Mouse (Mus musculus): ENCODE data around the gene Fuk. TPM values are rescaled to one million over a fixed set of nuclear protein-coding genes. Genes with fewer than 3 reads are reported as not detected.
"Not testable (repeated sequence)": the region's sequence is repeated elsewhere in the genome, so short reads cannot be mapped to it uniquely, and the experiment has no call there.

The Fuk gene
- polyA plus RNA-seq, 1 experiment from 2014 or later = 10.2 TPM

- Histone ChIP-seq H3K4me3 (replicated peaks) (no peak overlapping the region), H3K36me3 (peaks cover 7% of the 10 kb centered on the region), H3K9me3 (no peaks in the 10 kb centered on the region), H3K27ac (no peak overlapping the region), H3K9ac (no peak overlapping the region), H3K4me2 (replicated peaks) (no peak overlapping the region), H3K27me3 (replicated peaks) (no peaks in the 10 kb centered on the region), H3K4me1 (replicated peaks) (no peaks in the 10 kb centered on the region)
- 89% methylated on average over 16 of the region's 16 CpGs for WGBS
- ATAC-seq = no peak
Measured at GRCm38 (mm10) chr8:110888860-110889259, 13.4 kb downstream of the Fuk start.

GRCm38 (mm10) chr8:110888441-110888840 lies 13.8 kb downstream of the Fuk start:
- Histone ChIP-seq H3K4me2 (replicated peaks) (no peak overlapping the region), H3K36me3 (peaks cover 11% of the 10 kb centered on the region), H3K4me3 (replicated peaks) (no peak overlapping the region), H3K4me1 (replicated peaks) (no peaks in the 10 kb centered on the region), H3K9me3 (no peaks in the 10 kb centered on the region), H3K9ac (no peak overlapping the region), H3K27ac (no peak overlapping the region), H3K27me3 (replicated peaks) (no peaks in the 10 kb centered on the region)
- WGBS = 94% methylated on average over 8 of the region's 8 CpGs
- no peak for ATAC-seq

- Histone ChIP-seq H3K36me3 (peaks cover 18% of the 10 kb centered on the region), H3K27me3 (replicated peaks) (no peaks in the 10 kb centered on the region), H3K9ac (no peak overlapping the region), H3K4me3 (replicated peaks) (no peak overlapping the region), H3K27ac (no peak overlapping the region), H3K4me1 (replicated peaks) (no peaks in the 10 kb centered on the region), H3K9me3 (no peaks in the 10 kb centered on the region), H3K4me2 (replicated peaks) (no peak overlapping the region)
- WGBS = 92% methylated on average over 10 of the region's 10 CpGs
- ATAC-seq = no peak
Measured at GRCm38 (mm10) chr8:110887551-110887950, 14.7 kb downstream of the Fuk start.

- Histone ChIP-seq H3K4me3 (replicated peaks) (no peak overlapping the region), H3K36me3 (peaks cover 26% of the 10 kb centered on the region), H3K27ac (no peak overlapping the region), H3K4me1 (replicated peaks) (no peaks in the 10 kb centered on the region), H3K4me2 (replicated peaks) (no peak overlapping the region), H3K27me3 (replicated peaks) (no peaks in the 10 kb centered on the region), H3K9ac (no peak overlapping the region), H3K9me3 (no peaks in the 10 kb centered on the region)
- no peak for ATAC-seq
- WGBS = 89% methylated on average over 3 of the region's 3 CpGs
Measured at GRCm38 (mm10) chr8:110886634-110887033, 15.7 kb downstream of the Fuk start.

- no peaks in the 10 kb centered on the region for H3K27me3 ChIP-seq (replicated peaks)
- no peaks in the 10 kb centered on the region for H3K9me3 ChIP-seq
- 94% methylated on average over 18 of the region's 18 CpGs for WGBS
- H3K4me2 ChIP-seq (replicated peaks) = no peak overlapping the region
- no peak for ATAC-seq
- no peak overlapping the region for H3K9ac ChIP-seq
- H3K4me3 ChIP-seq (replicated peaks) = no peak overlapping the region
- no peaks in the 10 kb centered on the region for H3K4me1 ChIP-seq (replicated peaks)
- H3K36me3 ChIP-seq = peaks cover 43% of the 10 kb centered on the region
- H3K27ac ChIP-seq = no peak overlapping the region
Measured at GRCm38 (mm10) chr8:110883824-110884223, 18.5 kb downstream of the Fuk start.

- H3K4me2 ChIP-seq (replicated peaks) = no peak overlapping the region
- H3K9me3 ChIP-seq = no peaks in the 10 kb centered on the region
- peaks cover 40% of the 10 kb centered on the region for H3K36me3 ChIP-seq
- no peak overlapping the region for H3K27ac ChIP-seq
- WGBS = 93% methylated on average over 10 of the region's 10 CpGs
- no peaks in the 10 kb centered on the region for H3K4me1 ChIP-seq (replicated peaks)
- no peak overlapping the region for H3K4me3 ChIP-seq (replicated peaks)
- no peak for ATAC-seq
- no peaks in the 10 kb centered on the region for H3K27me3 ChIP-seq (replicated peaks)
- H3K9ac ChIP-seq = no peak overlapping the region
Measured at GRCm38 (mm10) chr8:110881741-110882310, 20.5 kb downstream of the Fuk start.

GRCm38 (mm10) chr8:110877862-110878261 lies 24.4 kb downstream of the Fuk start:
- 77% methylated on average over 4 of the region's 4 CpGs for WGBS
- H3K4me2 ChIP-seq (replicated peaks) = no peak overlapping the region
- H3K27ac ChIP-seq = no peak overlapping the region
- H3K9me3 ChIP-seq = no peaks in the 10 kb centered on the region
- no peak overlapping the region for H3K9ac ChIP-seq
- H3K27me3 ChIP-seq (replicated peaks) = no peaks in the 10 kb centered on the region
- H3K4me1 ChIP-seq (replicated peaks) = no peaks in the 10 kb centered on the region
- peaks cover 40% of the 10 kb centered on the region for H3K36me3 ChIP-seq
- no peak for ATAC-seq
- H3K4me3 ChIP-seq (replicated peaks) = no peak overlapping the region

- no peak overlapping the region for H3K9ac ChIP-seq
- ATAC-seq = no peak
- no peaks in the 10 kb centered on the region for H3K4me1 ChIP-seq (replicated peaks)
- no peak overlapping the region for H3K27ac ChIP-seq
- no peaks in the 10 kb centered on the region for H3K27me3 ChIP-seq (replicated peaks)
- peaks cover 41% of the 10 kb centered on the region for H3K36me3 ChIP-seq
- H3K4me2 ChIP-seq (replicated peaks) = no peak overlapping the region
- WGBS = 91% methylated on average over 2 of the region's 2 CpGs
- H3K9me3 ChIP-seq = no peaks in the 10 kb centered on the region
- no peak overlapping the region for H3K4me3 ChIP-seq (replicated peaks)
Measured at GRCm38 (mm10) chr8:110870501-110870900, 31.8 kb downstream of the Fuk start.

GRCm38 (mm10) chr8:110861347-110862025 lies 40.8 kb downstream of the Fuk start:
- H3K4me1 ChIP-seq (replicated peaks); H3K27ac ChIP-seq; H3K27me3 ChIP-seq (replicated peaks); ATAC-seq; H3K4me2 ChIP-seq (replicated peaks); H3K9ac ChIP-seq; H3K9me3 ChIP-seq; H3K4me3 ChIP-seq (replicated peaks): not testable (repeated sequence)
- 91% methylated on average over 7 of the region's 7 CpGs for WGBS
- H3K36me3 ChIP-seq = peaks cover 26% of the 10 kb centered on the region

GRCm38 (mm10) chr8:110859651-110860501 lies 42.4 kb downstream of the Fuk start:
- Histone ChIP-seq H3K36me3 (peaks cover 26% of the 10 kb centered on the region), H3K4me2 (replicated peaks) (no peak overlapping the region), H3K27me3 (replicated peaks) (no peaks in the 10 kb centered on the region), H3K27ac (no peak overlapping the region), H3K9ac (no peak overlapping the region), H3K4me1 (replicated peaks) (no peaks in the 10 kb centered on the region), H3K9me3 (no peaks in the 10 kb centered on the region), H3K4me3 (replicated peaks) (no peak overlapping the region)
- ATAC-seq = no peak
- WGBS = 80% methylated on average over 7 of the region's 7 CpGs

GRCm38 (mm10) chr8:110856760-110857461 lies 45.4 kb downstream of the Fuk start:
- no peaks in the 10 kb centered on the region for H3K9me3 ChIP-seq
- 84% methylated on average over 5 of the region's 5 CpGs for WGBS
- ATAC-seq = no peak
- H3K27me3 ChIP-seq (replicated peaks) = no peaks in the 10 kb centered on the region
- no peak overlapping the region for H3K4me2 ChIP-seq (replicated peaks)
- no peak overlapping the region for H3K9ac ChIP-seq
- no peak overlapping the region for H3K4me3 ChIP-seq (replicated peaks)
- H3K27ac ChIP-seq = no peak overlapping the region
- peaks cover 29% of the 10 kb centered on the region for H3K36me3 ChIP-seq
- H3K4me1 ChIP-seq (replicated peaks) = no peaks in the 10 kb centered on the region

GRCm38 (mm10) chr8:110856073-110856472 lies 46.2 kb downstream of the Fuk start:
- peaks cover 32% of the 10 kb centered on the region for H3K36me3 ChIP-seq
- H3K27ac ChIP-seq; H3K4me1 ChIP-seq (replicated peaks); H3K9ac ChIP-seq; H3K4me3 ChIP-seq (replicated peaks); ATAC-seq; H3K27me3 ChIP-seq (replicated peaks); H3K4me2 ChIP-seq (replicated peaks); H3K9me3 ChIP-seq: not testable (repeated sequence)
- 88% methylated on average over 4 of the region's 4 CpGs for WGBS
